Mouse (Mus musculus) urinary bladder, postnatal 4 days (tissue): Measurements from ENCODE around the gene Lmbrd2.
"Not testable (repeated sequence)": the region's sequence is repeated elsewhere in the genome, so short reads cannot be mapped to it uniquely, and the experiment has no call there.

ENCODE experiments used
- DNase-seq, 2 experiments: peaks; one replicate each; pipeline ENCODE4 v3.0.0; 2021 to 2022; ENCODE audit warnings: low spot score in 2 of 2

Lmbrd2 gene

DNA sequence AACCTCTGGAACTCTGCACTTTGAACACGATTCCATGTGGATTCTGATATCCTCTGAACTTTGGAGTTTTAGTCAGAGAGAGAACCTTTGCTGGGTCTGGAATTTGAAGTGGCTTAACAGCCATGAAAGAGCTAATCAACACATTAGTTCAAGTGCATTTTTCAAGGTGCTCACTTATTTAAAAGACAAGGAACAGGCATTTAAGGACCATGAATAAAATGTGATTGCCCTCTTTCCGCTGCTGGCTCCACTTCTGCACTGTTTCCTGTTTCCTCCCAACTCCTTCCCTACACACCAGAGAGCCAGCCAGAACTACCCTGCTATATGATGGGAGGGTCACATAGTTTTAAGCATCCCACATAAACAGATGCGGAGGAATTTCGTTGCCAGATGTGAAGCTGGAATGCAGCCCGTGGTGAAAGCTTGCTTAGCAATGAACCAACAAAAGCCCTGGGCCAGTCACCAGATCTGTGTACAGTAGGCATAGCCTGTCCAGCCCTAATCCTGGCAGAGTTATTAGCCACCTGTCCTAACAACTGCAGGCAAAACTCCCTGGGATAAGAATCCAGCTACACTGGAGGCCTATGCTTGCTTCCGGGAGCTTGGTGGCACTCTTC, 5.4 kb upstream of the Lmbrd2 start:
- no peak for DNase-seq

DNA sequence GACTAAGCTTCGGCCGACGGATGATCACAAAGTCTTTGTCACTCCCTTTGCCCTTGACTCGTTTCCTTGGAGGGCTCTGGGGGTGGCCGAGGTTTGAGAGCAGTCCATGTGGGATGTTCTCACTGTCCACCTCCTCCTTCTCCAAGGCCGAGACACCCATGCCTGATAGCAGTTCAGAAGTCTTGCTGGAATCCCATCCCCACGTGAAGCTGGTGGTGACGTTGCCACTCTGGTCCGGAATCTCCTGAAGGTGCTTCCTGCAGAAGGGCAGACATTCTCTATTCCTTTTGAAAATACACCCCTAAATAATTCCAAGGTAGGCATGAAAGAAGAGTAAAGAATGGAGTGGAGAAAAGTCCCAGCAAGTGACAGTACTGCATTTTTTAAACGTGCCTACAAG, 903 bp upstream of the Lmbrd2 start:
- no peak for DNase-seq

DNA sequence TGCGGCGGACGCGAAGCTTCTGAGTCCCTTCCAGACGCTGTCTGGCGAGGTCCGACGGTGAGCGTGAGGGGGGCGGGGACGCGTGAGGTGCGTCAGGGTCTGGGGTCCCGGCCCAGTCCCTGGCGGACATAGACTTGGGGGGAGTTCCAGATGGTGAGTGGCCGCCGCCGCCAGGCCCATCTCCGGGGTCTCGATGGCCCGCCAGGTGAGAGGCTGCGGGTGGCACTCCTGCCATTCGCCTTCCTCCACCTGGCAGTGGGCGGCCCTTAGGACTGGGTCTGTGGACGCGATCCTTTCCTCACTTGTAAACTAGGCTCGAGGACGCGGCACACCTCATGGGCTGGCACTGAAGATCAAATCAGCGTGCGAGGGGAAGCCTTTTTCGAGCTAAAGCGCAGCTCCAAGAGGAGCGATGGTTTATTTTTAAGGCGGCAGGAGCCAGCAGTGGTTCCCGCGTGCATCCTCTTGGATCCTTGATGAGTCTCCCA, 378 bp downstream of the Lmbrd2 start:
- DNase-seq: no peak

DNA sequence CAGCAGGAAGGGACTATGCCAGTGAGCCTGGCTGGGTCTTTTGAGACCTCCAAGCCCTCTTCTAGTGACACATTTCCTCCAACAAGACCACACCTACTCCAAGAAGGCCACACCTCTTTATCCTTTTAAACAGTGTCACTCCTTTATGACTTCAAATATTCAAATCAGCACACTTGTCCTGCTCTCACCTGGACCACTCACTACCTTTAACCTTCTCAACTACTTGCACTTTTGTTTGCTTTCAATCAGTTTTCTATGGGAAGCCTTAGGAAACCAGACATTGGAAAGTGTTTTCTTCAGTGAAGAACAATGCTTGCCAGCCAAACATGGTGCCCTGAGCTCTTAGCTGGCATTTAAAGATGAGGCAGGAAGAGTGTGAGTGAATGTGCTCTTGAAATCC, 15.0 kb downstream of the Lmbrd2 start, which contains the start of gene Skp2:
Skp2 (minus strand) TSS at position 101 of the 400 bp plus-strand sequence.
- DNase-seq: no peak

DNA sequence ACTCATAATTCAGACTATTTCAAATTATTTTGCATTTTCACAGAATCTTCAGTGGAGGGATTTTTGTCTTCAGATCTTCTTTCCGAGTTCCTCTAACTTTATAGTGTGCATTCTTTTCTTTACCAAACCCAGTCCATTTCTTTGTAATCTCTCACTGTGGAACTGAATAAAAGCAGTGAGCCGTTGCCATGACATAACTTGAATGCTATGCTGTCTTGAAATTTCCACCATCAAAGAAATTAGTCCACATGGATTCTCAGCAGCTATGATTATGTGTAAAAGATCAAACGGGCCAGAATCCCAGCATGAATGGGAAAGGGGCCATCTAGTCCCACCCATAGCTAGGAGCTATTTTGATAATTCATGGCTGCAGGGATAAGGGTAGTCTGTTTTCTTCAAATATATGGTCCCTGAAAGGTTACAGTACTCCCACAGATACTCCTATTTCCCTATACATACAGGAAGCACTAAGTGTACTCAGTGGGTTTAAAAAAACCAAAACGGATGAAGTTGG, 22.3 kb downstream of the Lmbrd2 start:
- no peak for DNase-seq

DNA sequence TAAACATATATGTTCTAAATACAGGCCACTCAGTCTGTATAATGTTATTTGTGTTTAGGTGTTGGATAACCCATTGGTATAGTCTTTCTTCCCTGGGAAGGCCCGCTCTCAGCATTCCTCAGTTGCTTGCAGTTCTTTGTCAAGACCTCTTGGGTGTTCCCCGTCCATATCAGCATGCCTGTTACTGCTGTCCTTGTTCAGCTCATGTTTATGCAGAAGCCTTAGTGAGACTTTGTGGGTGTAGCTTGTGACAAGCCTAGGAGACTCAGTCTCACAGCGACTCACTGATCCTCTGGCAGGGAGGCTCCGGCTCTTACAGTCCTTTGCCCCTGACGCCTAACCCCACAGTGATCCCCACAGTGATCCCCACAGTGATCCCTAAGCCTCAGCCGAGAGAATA, 23.8 kb downstream of the Lmbrd2 start:
- DNase-seq: no peak

DNA sequence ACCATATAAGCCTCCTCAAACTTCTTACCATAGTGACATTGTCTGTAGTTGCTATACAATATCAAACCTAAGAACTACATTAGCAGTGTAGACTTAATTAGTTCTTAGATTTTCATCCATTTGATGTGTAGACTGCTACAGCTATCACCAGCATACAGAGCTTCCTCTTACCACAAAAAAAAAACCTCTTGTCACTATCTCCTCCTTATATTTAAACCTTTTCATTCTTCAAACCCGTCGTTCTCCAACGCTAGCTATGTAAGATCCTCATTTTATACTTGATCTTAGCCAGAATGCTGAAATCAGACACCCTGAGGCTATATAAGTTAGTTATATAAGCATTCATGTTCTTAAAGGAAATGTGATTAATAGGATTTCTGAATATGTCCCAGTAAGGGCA, 36.7 kb downstream of the Lmbrd2 start:
- DNase-seq: no peak

DNA sequence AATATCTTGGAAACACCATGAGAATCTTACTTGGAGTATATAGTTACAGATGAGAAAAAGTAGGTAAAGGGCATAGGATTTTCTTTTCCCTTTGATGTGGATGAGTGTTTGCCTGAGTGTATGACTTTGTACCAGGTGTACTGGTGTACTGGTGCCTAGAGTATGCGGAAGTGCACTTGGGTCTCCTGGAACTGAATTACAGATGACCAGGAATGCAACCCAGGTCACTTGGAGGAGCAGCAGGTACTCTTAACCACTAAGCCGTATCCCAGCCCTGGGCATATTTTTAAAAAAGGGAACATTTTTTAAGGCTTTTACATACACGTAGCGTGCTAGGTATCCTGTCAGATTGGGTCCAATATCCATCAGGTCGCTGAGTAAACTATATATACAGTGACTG, 43.6 kb downstream of the Lmbrd2 start:
- DNase-seq: no peak

DNA sequence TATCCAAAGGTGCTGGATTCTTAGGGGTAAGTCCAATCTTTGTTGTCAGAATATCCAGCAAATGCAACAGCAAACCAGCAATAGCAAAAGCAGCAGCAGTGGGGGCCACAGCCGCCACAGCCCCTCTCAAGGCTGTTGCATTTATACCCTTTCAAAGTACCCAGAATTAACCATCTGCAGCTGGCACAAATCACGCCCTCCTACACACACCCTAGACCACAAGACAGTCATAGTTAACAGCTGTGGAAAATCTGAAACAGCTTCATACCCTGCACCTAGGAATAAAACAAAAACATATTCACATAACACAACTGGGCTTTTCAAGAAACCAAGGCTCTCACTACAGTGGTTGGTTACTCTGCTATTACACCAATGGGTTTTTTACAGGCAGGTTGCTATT, 49.4 kb downstream of the Lmbrd2 start:
- DNase-seq: no peak

DNA sequence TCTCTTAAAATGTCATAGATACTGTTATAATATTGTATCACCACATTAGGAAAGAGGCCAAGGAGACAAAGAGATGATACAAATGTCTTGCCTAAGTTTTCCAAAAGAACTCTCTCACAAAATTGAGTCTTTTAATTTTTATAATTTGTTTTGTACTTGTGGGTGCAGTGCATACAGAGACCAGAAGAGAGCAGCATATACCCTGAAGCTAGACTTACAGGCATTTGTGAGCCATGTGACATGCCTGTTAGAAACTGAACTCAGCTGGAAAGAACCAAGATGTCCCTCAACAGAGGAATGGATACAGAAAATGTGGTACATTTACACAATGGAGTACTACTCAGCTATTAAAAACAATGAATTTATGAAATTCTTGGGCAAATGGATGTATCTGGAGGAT, 52.3 kb downstream of the Lmbrd2 start:
- not testable (repeated sequence) for DNase-seq

DNA sequence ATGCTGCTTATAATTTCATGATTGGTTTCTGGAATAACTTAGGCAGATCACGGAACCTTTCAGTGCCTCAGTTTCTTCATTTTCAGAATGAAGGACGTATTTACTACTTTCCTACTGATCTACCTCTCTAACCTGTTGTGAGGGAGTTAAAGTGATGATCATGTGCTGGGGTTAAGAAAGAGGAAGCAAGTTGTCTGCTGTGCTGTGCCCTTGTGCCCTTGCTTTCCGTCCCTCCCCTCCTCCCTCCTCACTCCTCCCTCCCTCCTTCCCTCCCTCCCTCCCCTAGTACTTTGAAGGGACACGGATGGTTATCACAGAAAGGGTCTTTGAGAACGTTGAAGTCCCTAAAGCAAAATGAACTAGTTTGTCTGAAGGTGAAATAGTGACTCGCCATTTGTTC, 58.1 kb downstream of the Lmbrd2 start:
- DNase-seq: no peak

DNA sequence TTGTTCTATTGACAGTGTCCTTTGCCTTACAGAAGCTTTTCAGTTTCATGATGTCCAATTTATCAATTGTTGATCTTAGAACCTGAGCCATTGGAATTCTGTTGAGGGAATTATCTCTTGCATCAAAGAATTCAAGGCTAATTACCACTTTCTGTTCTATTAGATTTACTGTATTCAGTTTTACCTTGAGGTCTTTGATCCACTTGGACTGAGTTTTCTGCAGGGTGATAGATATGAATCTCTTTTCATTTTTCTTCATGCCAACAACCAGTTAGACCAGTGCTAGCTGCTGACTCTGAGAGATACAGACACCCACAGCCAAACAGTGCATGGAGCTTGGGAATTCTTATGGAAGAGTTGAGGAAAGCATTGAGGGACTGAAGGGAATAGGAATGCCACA, 71.5 kb downstream of the Lmbrd2 start:
- no peak for DNase-seq

DNA sequence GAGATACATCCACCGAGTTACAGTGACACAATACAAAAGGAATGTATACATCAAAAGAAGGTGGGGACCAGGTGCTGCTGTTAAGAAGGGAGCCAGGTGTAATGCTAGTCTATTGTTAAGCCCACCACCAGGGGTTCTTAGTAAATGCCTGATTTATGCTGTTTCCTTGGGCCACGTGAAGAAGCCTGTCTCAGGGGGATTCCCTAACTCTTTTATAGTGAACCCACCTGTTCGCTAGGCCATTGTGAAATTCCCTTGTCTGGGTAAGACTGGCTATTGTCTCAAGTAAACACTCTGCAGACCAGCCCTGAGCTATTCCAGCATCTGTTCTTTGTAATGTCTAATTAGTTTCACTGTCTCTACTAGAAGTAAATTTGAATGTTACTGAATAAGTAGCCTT, 72.7 kb downstream of the Lmbrd2 start:
- DNase-seq: not testable (repeated sequence)

DNA sequence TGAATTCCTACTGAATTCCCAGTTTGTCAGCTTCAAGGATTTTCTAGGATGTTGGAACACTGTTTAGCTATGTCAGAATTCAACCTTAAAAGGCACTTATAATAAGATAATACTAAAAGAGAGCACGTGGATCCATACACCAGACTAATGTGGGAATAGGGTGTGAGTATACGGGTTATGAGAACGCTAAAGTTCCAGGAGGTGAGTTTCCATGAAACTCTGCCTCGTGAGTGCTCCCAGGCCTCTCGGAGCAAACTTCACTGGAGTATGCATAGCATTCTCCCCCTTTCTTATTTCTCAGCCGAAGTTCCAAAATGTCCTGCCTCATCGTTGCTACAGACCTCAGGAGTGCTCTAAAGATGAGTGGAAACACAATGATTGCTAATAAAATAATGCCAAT, 73.1 kb downstream of the Lmbrd2 start:
- DNase-seq: not testable (repeated sequence)

DNA sequence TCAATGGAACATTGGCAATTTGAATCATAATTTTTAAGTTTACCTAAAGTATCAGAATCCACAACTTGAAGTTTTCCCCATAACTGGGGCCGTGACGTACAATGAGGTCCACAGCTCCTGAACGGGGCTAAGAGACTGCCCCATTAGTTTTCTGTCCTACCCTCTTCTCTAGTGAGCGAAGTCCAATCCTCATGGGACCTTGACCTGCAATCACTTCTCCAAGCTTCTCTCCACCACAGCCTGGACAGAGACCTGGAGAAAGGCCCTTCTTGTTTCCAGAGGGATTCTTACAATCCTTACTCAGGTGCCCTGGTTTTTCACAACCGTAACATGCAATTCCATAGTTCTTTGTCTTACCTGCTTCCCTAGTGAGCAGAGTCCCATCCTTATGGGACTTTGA, 76.1 kb downstream of the Lmbrd2 start:
- DNase-seq: no peak

DNA sequence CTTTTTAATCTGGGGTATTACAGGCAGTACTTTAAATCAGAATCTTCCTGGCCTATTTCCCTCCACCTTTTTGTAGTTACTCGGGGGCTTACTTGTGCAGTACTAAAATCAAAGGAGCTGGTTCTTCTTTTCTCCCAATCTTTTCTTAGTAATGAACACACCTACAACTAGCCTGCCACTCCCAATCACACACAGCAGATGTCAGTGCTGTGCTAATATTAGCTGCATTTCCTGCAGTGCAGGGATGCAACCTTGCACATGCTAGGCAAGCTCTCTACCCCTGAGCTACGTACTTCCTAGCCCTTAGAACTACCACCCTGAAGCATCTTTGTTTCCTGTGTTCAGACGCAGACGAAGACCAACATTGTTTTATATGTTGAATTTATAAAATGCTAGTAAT, 90.6 kb downstream of the Lmbrd2 start:
- not testable (repeated sequence) for DNase-seq

DNA sequence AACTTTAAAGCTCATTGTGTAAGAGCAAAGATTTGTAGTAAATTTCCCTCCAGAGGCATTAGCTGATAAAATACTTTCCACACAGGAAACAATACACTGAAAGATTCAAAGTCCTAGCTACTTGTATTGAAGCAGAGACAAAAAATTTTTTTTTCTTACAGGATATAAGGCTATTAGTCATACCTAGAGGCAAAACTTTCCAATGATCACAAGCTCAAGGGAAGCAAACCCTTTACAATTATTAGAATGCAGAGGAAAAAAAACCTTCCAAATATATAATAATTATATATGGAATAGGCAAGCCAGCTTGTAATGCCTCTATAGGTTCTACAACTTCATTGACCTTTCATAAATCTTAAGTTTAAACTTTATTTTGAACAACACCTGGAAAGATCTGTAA, 106.0 kb downstream of the Lmbrd2 start:
- no peak for DNase-seq
